Mouse (Mus musculus) G1E (cell line): ENCODE data around the gene Pbx1.

Experiments used
- CTCF ChIP-seq: IDR thresholded peaks from 2 replicates; pipeline ENCODE4 v1.5.1; 2012; ENCODE audit warnings: low read depth, low read length, inconsistent platforms, mixed read lengths
- TAL1 ChIP-seq: conservative IDR thresholded peaks from 2 replicates; pipeline ENCODE4 v1.6.1; 2012; ENCODE audit warnings: low read depth, low read length, inconsistent platforms, mixed read lengths

DNA sequence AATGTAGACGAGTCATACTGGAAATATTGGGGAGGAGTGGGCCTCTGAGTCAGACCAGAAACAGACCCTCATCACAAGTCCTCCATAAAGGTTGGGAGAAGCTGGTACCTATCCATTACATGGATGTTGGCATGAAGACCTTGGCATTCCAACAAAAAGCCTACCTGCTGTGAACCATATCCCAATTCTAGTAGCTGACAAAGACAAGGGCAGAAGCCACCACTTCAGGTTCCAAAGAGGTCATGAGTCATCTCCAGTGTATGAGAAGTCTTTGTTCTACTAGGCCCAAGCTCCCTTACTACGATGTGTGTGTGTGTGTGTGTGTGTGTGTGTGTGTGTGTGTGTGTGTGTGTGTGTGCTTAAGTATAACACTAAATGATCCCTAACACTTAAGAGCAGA is 160.0 kb downstream of the Pbx1 start:
- TF ChIP-seq TAL1 (no peak), CTCF (no peak)
